Comparison of ENCODE assay signal across 2 mouse cellular contexts in genomic region chr10:41525696-41526095, GRCm38 (mm10).
TF ChIP-seq lines count a peak whose summit lies in the region.

No protein-coding gene starts in this region.

TF ChIP-seq in MEL, 35 proteins besides CTCF, POLR2A, EP300 and RAD21:
- TF ChIP-seq UBTF (IDR thresholded peaks at IDR 0.05; ENCODE audit: borderline replicate concordance, insufficient read depth, low read depth, low read length), result no peak
- TF ChIP-seq BHLHE40 (IDR thresholded peaks at IDR 0.05; ENCODE audit: borderline replicate concordance, low read depth, low read length), result peak; percentile 26; the same call in 1 of the 2 replicates

TF ChIP-seq in myocyte, 11 proteins besides CTCF, POLR2A, EP300 and RAD21:
- no peak for TF ChIP-seq REST (IDR thresholded peaks at IDR 0.05; ENCODE audit: insufficient read depth, insufficient read length)
- no peak for TF ChIP-seq CEBPB (IDR thresholded peaks at IDR 0.05; ENCODE audit: insufficient read depth, poor library complexity, severe bottlenecking)
- peak; percentile 5 for TF ChIP-seq TCF3 (IDR thresholded peaks at IDR 0.05; ENCODE audit: insufficient read length, low read depth)
- peak; percentile 50 for TF ChIP-seq TCF12 (IDR thresholded peaks at IDR 0.05; ENCODE audit: insufficient read depth, poor library complexity, severe bottlenecking)
- TF ChIP-seq E2F4 (IDR thresholded peaks at IDR 0.05; ENCODE audit: insufficient read depth), result no peak
- peak in 2 of 3 experiments; percentile 37 to 65 for TF ChIP-seq MYOD1 (IDR thresholded peaks at IDR 0.05; ENCODE audit: control insufficient read depth in 1 of 3, insufficient read length in 2 of 3, low read depth in 2 of 3)
- TF ChIP-seq MYOG (IDR thresholded peaks at IDR 0.05; ENCODE audit: control insufficient read depth in 1 of 3, insufficient read depth in 1 of 3, insufficient read length in 2 of 3, low read depth in 2 of 3), result peak in 1 of 3 experiments; percentile 24
- no peak for TF ChIP-seq SRF (IDR thresholded peaks at IDR 0.05; ENCODE audit: control insufficient read depth, insufficient read length, low read depth)
- TF ChIP-seq MAX (IDR thresholded peaks at IDR 0.05; ENCODE audit: low read depth), result no peak
- no peak for TF ChIP-seq USF1 (IDR thresholded peaks at IDR 0.05; ENCODE audit: low read depth)
- no peak for TF ChIP-seq POLR2AphosphoS2 (IDR thresholded peaks at IDR 0.05; ENCODE audit: insufficient read length, low read depth)
TF ChIP-seq in myocyte: peak in this region for 4.
